Mouse (Mus musculus) spleen, postnatal 36 days (tissue): ENCODE results near the gene Gm20683.
A peak's percentile ranks its signal among the peaks of the same experiment; 100 is the strongest.
"Not testable (repeated sequence)": the region's sequence is repeated elsewhere in the genome, so short reads cannot be mapped to it uniquely, and the experiment has no call there.

Source experiments
- DNase-seq, 2 experiments: peaks; one replicate each; pipeline ENCODE4 v3.0.0; 2022; ENCODE audit warnings: low spot score in 2 of 2, mixed read lengths in 1 of 2

The Gm20683 gene

GRCm38 (mm10) chr17:25828223-25828594 is 13.4 kb downstream of the Gm20683 start:
- no peak for DNase-seq

DNA sequence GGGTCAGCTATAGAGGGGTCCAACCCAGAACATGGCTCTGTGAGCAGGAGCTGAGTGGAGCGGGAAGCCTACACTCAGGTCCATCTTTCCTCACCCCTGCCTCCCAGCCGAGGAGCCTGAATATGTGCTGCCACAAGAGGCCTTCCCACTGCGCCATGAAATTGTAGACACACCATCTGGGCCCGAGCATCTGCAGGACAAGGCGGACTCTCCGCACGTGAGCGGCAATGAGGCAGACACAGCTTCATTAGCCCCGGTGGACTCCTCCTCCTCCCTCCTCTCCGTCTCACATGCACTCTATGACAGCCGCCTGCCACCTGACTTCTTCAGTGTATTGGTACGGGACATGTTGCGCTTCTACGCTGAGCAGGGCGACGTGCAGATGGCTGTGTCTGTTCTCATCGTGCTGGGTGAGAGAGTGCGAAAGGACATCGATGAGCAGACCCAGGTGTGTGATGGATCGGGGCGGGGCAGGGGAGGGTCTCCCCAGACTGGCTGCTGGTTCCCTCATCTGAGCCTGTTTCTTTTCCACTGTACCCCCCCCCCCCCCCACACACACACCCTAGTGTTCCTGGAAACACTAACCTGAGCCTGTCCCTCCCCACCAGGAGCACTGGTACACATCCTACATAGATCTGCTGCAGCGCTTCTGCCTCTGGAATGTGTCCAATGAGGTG is 13.9 kb downstream of the Gm20683 start:
- no peak for DNase-seq

DNA sequence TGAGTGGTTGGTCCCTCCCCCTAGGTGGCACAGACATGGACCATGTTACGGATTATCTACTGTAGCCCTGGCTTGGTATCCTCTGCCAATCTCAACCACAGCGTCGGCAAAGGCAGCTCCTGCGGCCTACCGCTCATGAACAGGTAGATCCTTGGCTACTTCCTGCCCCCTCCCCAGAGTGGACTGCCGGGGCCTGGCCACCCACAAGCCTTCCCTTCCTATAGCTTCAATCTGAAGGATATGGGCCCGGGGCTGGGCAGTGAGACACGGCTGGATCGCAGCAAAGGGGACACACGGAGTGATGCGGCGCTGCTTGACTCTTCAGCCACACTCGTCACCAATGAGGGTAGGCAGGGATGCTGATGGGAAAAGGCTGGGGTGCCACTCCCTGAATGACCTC is 14.6 kb downstream of the Gm20683 start:
- DNase-seq: no peak

GRCm38 (mm10) chr17:25825984-25826570 is 15.5 kb downstream of the Gm20683 start:
- DNase-seq: no peak

GRCm38 (mm10) chr17:25825311-25825710 is 16.3 kb downstream of the Gm20683 start:
- DNase-seq: no peak

- DNase-seq: no peak
Observed at GRCm38 (mm10) chr17:25824362-25825142, 17.0 kb downstream of the Gm20683 start.

DNA sequence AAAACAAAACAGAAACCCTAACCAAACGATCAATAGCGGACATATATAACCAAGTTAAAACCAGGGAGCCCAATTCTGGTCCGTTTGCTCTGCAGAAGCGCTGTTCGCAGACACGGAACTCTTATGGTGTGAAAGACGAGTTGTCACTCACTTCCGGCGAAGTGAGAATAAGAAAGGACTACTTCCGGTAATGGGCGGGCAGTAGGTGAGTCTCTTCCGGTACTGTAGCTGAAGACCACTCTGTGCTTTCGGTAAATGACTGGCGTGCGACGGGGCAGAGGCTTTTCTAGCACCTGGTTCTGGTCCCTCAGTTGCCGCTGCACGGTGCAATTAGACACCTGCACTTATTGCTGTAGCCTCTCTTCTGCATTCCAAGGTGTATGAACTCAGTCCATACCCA is 18.1 kb downstream of the Gm20683 start, which contains the start of gene Wdr24:
Gene Wdr24 (plus strand): TSS at position 176 of the 400 bp plus-strand sequence.
- DNase-seq: peak; percentile 75 to 84

DNA sequence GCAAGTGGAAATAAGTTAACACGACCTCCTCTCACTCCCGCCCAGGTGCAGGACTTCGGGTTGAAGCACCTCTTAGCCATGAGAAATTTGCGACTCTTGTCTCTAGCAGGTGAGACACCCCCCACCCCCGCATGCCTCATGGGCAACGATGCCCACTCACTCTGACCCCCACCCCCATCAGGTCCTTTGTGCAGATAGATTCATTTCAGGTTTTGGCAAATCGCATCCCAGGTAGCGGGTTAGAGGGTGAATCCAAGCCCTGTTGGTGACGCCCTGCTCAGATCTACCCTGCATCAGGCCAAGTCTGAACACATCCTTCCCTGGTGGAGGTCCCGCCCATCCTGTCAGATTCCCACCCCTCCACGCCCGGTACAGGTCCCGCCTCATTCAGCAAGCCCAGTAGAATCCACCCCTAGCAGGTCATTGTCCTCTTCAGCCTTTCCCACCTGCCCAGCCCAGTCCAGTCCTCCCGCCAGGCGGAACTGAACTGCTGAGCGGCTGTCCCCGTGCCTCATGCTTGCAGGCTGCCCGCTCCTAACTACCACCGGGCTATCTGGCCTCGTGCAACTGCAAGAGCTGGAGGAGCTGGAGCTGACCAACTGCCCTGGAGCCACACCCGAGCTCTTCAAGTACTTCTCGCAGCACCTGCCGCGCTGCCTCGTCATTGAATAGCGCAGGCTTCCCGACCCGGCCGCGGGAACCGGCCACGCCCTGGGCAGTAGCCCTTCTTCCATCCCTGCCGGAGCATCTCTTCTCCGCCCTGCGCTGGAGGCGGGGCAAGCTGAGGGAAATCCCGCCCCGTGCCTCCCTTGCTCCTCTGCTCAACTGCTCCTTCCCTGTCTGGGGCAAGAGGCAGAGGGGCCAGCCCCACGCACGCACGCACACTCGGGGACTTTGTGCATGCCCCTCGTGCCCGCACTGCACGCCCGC is 22.4 kb downstream of the Gm20683 start:
- DNase-seq: no peak

DNA sequence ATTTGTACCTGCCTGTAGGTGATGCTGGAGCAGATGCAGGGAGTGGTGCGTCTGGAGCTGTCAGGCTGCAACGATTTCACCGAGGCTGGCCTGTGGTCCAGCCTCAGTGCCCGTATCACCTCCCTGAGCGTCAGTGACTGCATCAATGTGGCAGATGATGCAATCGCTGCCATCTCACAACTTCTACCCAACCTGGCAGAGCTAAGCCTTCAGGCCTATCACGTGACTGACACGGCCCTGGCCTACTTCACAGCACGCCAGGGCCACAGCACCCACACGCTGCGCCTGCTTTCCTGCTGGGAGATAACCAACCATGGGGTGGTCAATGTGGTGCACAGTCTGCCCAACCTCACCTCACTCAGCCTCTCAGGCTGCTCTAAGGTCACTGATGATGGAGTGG is 23.9 kb downstream of the Gm20683 start:
- DNase-seq: no peak

DNA sequence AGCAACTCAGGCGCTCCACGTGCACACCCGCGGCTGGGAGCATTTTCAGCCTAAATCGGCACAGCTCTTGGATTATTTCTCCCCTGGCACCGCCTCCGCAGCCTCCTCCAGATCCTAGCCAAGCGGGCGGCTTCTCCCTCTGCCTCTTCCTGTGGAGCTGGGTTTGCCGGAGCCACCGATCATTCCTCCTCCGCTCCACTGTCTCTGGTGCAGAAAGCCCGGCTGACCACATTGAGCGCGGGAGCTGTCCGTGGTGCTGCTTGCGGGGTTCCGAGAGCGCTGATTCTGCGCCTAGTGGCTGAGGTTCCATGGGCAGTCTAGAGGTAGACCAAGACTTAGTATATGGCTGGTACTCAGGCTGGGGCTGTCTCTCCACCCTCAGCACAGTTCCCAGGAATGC is 28.1 kb downstream of the Gm20683 start:
- DNase-seq: peak; percentile 61 to 62

DNA sequence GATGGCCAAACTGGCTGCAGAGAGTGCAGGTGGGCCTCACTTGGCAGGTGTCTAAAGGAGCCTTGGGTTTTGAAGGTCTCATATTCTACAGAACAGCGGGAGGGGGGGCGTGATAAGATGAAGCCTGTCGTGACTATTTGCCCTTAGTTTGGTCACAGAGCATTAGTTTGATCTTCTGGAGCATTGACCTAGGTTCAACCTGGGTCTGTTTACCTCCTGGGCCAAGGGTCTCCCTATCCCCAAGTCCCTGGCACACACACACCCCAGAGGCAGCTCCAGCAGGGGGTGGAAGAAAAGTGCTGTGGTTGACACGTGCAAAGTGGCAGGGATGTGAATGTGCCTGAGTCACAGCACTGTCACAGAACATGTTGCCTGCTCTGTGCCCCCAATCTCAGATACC is 30.7 kb downstream of the Gm20683 start:
- no peak for DNase-seq

GRCm38 (mm10) chr17:25809606-25810340 is 31.8 kb downstream of the Gm20683 start:
- DNase-seq: no peak

DNA sequence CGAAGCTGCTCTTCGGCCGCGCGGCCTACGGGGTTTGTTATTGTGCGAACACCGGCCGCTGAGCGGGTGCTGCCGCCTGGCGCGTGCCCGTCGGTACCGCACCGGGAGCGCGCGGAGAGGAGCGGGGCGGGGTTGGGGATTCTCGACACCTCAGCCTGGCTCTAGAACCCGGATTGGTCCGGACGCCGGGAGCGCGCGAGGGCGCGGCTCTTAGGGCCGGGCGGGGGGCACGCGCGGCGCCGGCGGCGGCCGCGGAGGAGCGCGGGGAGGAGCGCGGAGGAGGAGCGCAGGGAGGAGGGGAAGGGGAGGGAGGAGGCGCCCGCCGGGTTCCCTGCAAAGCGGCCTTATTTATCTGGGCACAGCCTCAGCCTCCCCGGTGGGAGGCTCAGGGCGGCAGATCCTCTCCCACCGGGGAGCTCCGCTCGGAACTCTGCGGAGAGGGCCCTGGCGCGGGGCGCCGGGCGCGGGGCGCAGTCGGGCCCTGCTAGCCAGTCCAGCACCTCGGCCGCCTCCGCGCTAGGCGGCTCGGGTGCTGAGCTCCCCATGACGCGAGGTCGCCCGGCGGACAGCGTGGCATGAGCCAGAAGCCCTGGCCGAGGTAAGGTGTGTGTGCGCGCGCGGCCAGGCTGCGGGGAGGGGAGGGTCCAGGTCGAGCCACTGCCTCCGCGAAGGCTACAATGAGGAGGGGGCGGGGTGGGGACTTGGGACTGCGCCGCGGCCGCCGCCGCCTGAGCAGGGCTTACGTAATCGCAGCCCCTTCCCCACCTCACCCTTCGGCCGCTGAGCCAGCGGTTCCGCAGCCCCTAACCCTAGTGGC is 32.6 kb downstream of the Gm20683 start, which contains the start of gene Fbxl16:
Gene Fbxl16 (plus strand): TSS at position 297 of the 817 bp plus-strand sequence.
- DNase-seq: no peak

DNA sequence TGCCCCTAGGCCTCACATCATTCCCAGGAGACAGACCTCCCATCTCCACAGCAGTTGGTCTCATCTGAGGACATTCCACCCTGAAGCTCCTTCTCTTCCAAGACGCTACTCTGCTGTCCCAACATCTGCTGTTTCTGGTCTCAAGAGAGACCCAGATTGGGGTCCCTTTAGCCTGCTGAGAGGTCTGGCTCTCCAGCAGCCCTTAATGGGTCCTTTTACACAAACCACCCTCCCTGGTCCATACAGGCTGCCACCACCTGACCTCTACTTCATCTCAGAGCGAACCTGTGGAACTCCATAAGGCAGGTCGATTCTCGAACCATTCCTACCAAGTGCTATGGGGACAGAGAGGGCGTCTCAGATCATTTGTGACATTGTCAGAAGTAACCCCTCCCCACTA is 33.5 kb downstream of the Gm20683 start:
- DNase-seq: no peak

DNA sequence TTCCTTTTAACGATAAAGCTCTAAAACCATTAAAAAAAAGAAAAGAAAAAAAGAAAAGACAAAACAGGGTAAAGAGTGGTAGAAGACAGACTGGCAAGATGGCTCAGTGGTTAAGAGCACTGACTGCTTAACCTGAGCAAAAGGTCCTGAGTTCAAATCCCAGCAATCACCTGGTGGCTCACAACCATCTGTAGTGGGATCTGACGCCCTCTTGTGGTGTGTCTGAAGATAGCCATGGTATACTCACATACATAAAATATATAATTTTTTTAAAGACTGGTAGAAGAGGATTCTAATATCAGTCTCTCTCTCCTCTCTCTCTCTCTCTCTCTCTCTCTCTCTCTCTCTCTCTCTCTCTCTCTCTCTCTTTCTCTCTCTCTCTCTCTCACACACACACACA is 34.1 kb downstream of the Gm20683 start:
- DNase-seq: not testable (repeated sequence)

DNA sequence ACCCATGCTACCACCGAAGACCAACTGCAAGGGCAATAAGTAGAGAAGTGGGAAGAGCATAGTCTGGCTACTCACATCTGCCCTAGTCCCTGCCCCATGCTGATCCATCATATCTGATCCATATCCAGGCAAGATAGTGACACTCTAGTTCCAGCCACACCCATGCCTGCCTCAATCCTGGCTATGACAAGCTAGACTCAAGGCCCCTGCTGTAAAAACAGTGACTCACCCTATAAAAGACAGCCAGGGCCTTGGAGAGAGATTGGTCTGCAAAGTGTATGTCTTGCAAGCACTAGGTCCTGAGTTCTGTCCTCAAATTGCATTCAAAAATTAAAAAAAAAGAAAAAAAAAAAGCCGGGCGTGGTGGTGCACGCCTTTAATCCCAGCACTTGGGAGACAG is 35.1 kb downstream of the Gm20683 start:
- no peak for DNase-seq

- no peak for DNase-seq
Observed at GRCm38 (mm10) chr17:25802825-25803517, 38.6 kb downstream of the Gm20683 start.

- DNase-seq: peak; percentile 68 to 71
Observed at GRCm38 (mm10) chr17:25801029-25801428, 40.5 kb downstream of the Gm20683 start.

DNA sequence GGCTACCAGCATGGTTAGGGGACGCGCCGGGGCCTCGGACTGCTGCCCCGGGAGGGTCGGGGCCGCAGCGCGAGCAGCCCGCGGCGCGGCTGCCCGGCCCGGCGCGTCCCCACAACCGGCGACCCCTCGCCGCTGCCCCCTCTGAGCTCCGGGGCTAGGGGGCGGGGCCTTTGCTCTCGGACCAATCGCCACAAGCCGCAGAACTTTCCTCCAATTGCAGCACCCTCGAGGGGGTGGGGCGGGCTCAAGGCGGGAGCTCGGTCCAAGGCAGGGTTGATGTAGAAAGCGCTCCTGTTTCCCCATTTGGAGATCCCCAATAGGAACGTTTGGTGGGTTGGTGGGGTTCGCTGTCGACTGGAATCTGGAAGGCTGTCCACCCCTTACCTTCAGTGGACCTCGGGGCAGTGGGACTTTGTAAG is 44.6 kb downstream of the Gm20683 start, which contains the start of gene Metrn:
Gene Metrn (minus strand): TSS at position 186 of the 419 bp plus-strand sequence.
- DNase-seq: peak; percentile 84 to 85
